Mouse (Mus musculus) MEL (cell line): ENCODE data around the gene Fhdc1. TPM values are rescaled to one million over a fixed set of nuclear protein-coding genes. Genes with fewer than 3 reads are reported as not detected.

Experiments
- DNase-seq: peaks from one replicate; pipeline ENCODE4 v3.0.0; 2011; ENCODE audit warnings: low read depth, low spot score
- H3K27ac ChIP-seq: 2 replicates; pipeline ENCODE4 v1.5.1; 2012; ENCODE audit warnings: low read depth, mild to moderate bottlenecking, control low read depth, low read length, moderate library complexity; ENCODE audit not compliant: control insufficient read depth
- H3K27me3 ChIP-seq, 2 experiments: fragments of 150-350 bp in 1 of 2; sonication (generic) in 1 of 2; 2 replicates each; pipeline ENCODE4 v1.6.1; 2012; ENCODE audit warnings: low read length in 2 of 2, mild to moderate bottlenecking in 2 of 2, improper control_type of control experiment in 1 of 2, moderate library complexity in 1 of 2; ENCODE audit not compliant: insufficient read depth in 2 of 2, control insufficient read depth in 1 of 2
- H3K36me3 ChIP-seq, 2 experiments: 2 replicates each; pipeline ENCODE4 v1.6.1; 2012 to 2014; ENCODE audit warnings: low read length in 2 of 2, improper control_type of control experiment in 1 of 2, inconsistent platforms in 1 of 2, mild to moderate bottlenecking in 1 of 2; ENCODE audit not compliant: insufficient read depth in 2 of 2, control insufficient read depth in 1 of 2
- H3K4me1 ChIP-seq, 2 experiments: fragments of 150-350 bp in 1 of 2; sonication (generic) in 1 of 2; 2 replicates each; pipeline ENCODE4 v1.6.1; 2012; ENCODE audit warnings: low read length in 2 of 2, improper control_type of control experiment in 1 of 2, mild to moderate bottlenecking in 1 of 2; ENCODE audit not compliant: insufficient read depth in 2 of 2, control insufficient read depth in 1 of 2
- H3K4me3 ChIP-seq, 2 experiments: fragments of 150-350 bp in 1 of 2; sonication (generic) in 1 of 2; 2 replicates each; pipeline ENCODE4 v1.5.1; 2012; ENCODE audit warnings: low read depth in 2 of 2, low read length in 2 of 2, mild to moderate bottlenecking in 2 of 2, moderate library complexity in 2 of 2, control low read depth in 1 of 2, improper control_type of control experiment in 1 of 2; ENCODE audit not compliant: control insufficient read depth in 1 of 2, insufficient read depth in 1 of 2
- H3K79me2 ChIP-seq: 2 replicates; pipeline ENCODE4 v1.6.1; 2012; ENCODE audit warnings: mild to moderate bottlenecking, low read length, moderate library complexity; ENCODE audit not compliant: control insufficient read depth, poor library complexity, insufficient read depth
- H3K9ac ChIP-seq: 2 replicates; pipeline ENCODE4 v1.6.1; 2012; ENCODE audit warnings: low read depth, mild to moderate bottlenecking, control low read depth, low read length, moderate library complexity; ENCODE audit not compliant: control insufficient read depth, poor library complexity, severe bottlenecking
- H3K9me3 ChIP-seq: fragments of 150-350 bp; sonication (generic); replicated peaks from 2 replicates; pipeline ENCODE4 v1.6.1; 2012; ENCODE audit warnings: mild to moderate bottlenecking, low read length, improper control_type of control experiment, moderate library complexity; ENCODE audit not compliant: insufficient read depth
- CHD1 ChIP-seq: IDR thresholded peaks from 2 replicates; pipeline ENCODE4 v1.6.1; 2012; ENCODE audit warnings: low read depth, mild to moderate bottlenecking, inconsistent platforms, low read length, improper control_type of control experiment
- CTCF ChIP-seq, 3 experiments: IDR thresholded peaks in 2 of 3; conservative IDR thresholded peaks in 1 of 3; 2 replicates each; pipeline ENCODE4 v1.5.1; 2011 to 2012; ENCODE audit warnings: low read length in 3 of 3, low read depth in 2 of 3, mild to moderate bottlenecking in 2 of 3, improper control_type of control experiment in 1 of 3, inconsistent platforms in 1 of 3, mixed read lengths in 1 of 3, moderate library complexity in 1 of 3; ENCODE audit not compliant: control insufficient read depth in 1 of 3, insufficient read depth in 1 of 3, poor library complexity in 1 of 3, severe bottlenecking in 1 of 3
- E2F4 ChIP-seq: IDR thresholded peaks from 2 replicates; pipeline ENCODE4 v1.6.1; 2011; ENCODE audit warnings: low read depth, low read length, improper control_type of control experiment, borderline replicate concordance
- ETS1 ChIP-seq: IDR thresholded peaks from 2 replicates; pipeline ENCODE4 v1.6.1; 2012; ENCODE audit warnings: low read depth, mild to moderate bottlenecking, inconsistent platforms, low read length, improper control_type of control experiment, moderate library complexity
- GABPA ChIP-seq: IDR thresholded peaks from 2 replicates; pipeline ENCODE4 v1.6.1; 2012; ENCODE audit warnings: low read depth, mild to moderate bottlenecking, inconsistent platforms, low read length, improper control_type of control experiment, moderate library complexity
- GATA1 ChIP-seq: IDR thresholded peaks from 2 replicates; pipeline ENCODE4 v1.6.1; 2011; ENCODE audit warnings: low read depth, low read length, improper control_type of control experiment
- HCFC1 ChIP-seq: IDR thresholded peaks from 2 replicates; pipeline ENCODE4 v1.6.1; 2012; ENCODE audit warnings: low read depth, mild to moderate bottlenecking, inconsistent platforms, low read length, improper control_type of control experiment, moderate library complexity
- JUND ChIP-seq: IDR thresholded peaks from 2 replicates; pipeline ENCODE4 v1.6.1; 2011; ENCODE audit warnings: low read depth, mild to moderate bottlenecking, improper control_type of control experiment, low read length
- KAT2A ChIP-seq: conservative IDR thresholded peaks from 2 replicates; pipeline ENCODE4 v1.6.1; 2012; ENCODE audit warnings: low read depth, low read length, improper control_type of control experiment, inconsistent platforms
- MAFK ChIP-seq: IDR thresholded peaks from 2 replicates; pipeline ENCODE4 v1.6.1; 2011; ENCODE audit warnings: low read depth, mild to moderate bottlenecking, low read length, improper control_type of control experiment, borderline replicate concordance
- MYC ChIP-seq: IDR thresholded peaks from 2 replicates; pipeline ENCODE4 v1.6.1; 2011; ENCODE audit warnings: low read depth, mild to moderate bottlenecking, low read length, improper control_type of control experiment, moderate library complexity
- NELFE ChIP-seq: IDR thresholded peaks from 2 replicates; pipeline ENCODE4 v1.6.1; 2011; ENCODE audit warnings: low read depth, low read length, improper control_type of control experiment
- NRF1 ChIP-seq: IDR thresholded peaks from 2 replicates; pipeline ENCODE4 v1.6.1; 2014; ENCODE audit warnings: low read depth, mild to moderate bottlenecking, inconsistent platforms, low read length, improper control_type of control experiment, moderate library complexity; ENCODE audit not compliant: poor library complexity, insufficient read depth, severe bottlenecking
- POLR2A ChIP-seq, 2 experiments: IDR thresholded peaks; 2 replicates each; pipeline ENCODE4 v1.6.1; 2011 to 2012; ENCODE audit warnings: low read length in 2 of 2, mild to moderate bottlenecking in 2 of 2, control low read depth in 1 of 2, improper control_type of control experiment in 1 of 2, low read depth in 1 of 2, moderate library complexity in 1 of 2; ENCODE audit not compliant: control insufficient read depth in 1 of 2, insufficient read depth in 1 of 2, poor library complexity in 1 of 2
- POLR2AphosphoS5 ChIP-seq: IDR thresholded peaks from 2 replicates; pipeline ENCODE4 v1.6.1; 2012; ENCODE audit warnings: low read depth, borderline replicate concordance, mild to moderate bottlenecking, inconsistent platforms, low read length, moderate library complexity, mixed read lengths
- RCOR1 ChIP-seq: IDR thresholded peaks from 2 replicates; pipeline ENCODE4 v1.6.1; 2012; ENCODE audit warnings: low read depth, mild to moderate bottlenecking, inconsistent platforms, low read length, improper control_type of control experiment
- SMC3 ChIP-seq: IDR thresholded peaks from 2 replicates; pipeline ENCODE4 v1.6.1; 2011; ENCODE audit warnings: low read depth, low read length, improper control_type of control experiment
- USF1 ChIP-seq: IDR thresholded peaks from 2 replicates; pipeline ENCODE4 v1.6.1; 2014; ENCODE audit warnings: low read depth, mild to moderate bottlenecking, inconsistent platforms, low read length, improper control_type of control experiment, moderate library complexity
- ZC3H11A ChIP-seq: IDR thresholded peaks from 2 replicates; pipeline ENCODE4 v1.6.1; 2012; ENCODE audit warnings: low read depth, mild to moderate bottlenecking, inconsistent platforms, low read length, improper control_type of control experiment
- ZNF384 ChIP-seq: IDR thresholded peaks from 2 replicates; pipeline ENCODE4 v1.6.1; 2012; ENCODE audit warnings: low read depth, mild to moderate bottlenecking, inconsistent platforms, low read length, improper control_type of control experiment
- polyA plus RNA-seq, 2 experiments: library from polyadenylated mRNA; stranded (reverse) in 1 of 2; unstranded in 1 of 2; fragments of >175 nt in 1 of 2; fragments of >200 nt in 1 of 2; gene quantifications; 2 replicates each; pipeline versions ENCODE4 v1.2.1 to v1.2.4; 2012; ENCODE audit warnings: low replicate concordance in 2 of 2, low read depth in 1 of 2; ENCODE audit not compliant: insufficient read length in 2 of 2, insufficient read depth in 1 of 2, missing spikeins in 1 of 2
- total RNA-seq: library from RNA; depleted of rRNA; stranded (reverse); fragments of 300-350 nt; gene quantifications from 2 replicates; pipeline ENCODE4 v1.2.3, GENCODE M21; 2012

Gene Fhdc1
- total and polyA plus RNA-seq, 3 experiments, result 0.54 to 2.0 TPM; not detected in 1

GRCm38 (mm10) chr3:84492148-84492547, 11.9 kb upstream of the Fhdc1 start:
- no peaks in the 10 kb centered on the region for H3K9me3 ChIP-seq
- H3K36me3 ChIP-seq, result no peaks in the 10 kb centered on the region
- H3K9ac ChIP-seq, result no peak overlapping the region
- no peak overlapping the region for H3K4me3 ChIP-seq
- H3K27me3 ChIP-seq, result no peaks in the 10 kb centered on the region
- TF ChIP-seq POLR2A (IDR thresholded peaks at IDR 0.05; ENCODE audit: control insufficient read depth in 1 of 2, insufficient read depth in 1 of 2, low read depth in 1 of 2, low read length in 2 of 2, poor library complexity in 1 of 2) (no peak), USF1 (no peak), MYC (no peak), ZC3H11A (no peak), E2F4 (no peak), HCFC1 (no peak), POLR2AphosphoS5 (no peak), NELFE (no peak), CTCF (IDR thresholded peaks at IDR 0.05 in 2 of 3, conservative IDR thresholded peaks at IDR 0.05 in 1 of 3; ENCODE audit: control insufficient read depth in 1 of 3, insufficient read depth in 1 of 3, low read depth in 2 of 3, low read length in 3 of 3, poor library complexity in 1 of 3, severe bottlenecking in 1 of 3) (no peak), ETS1 (no peak), CHD1 (no peak), JUND (no peak), ZNF384 (no peak), GATA1 (no peak), RCOR1 (no peak), MAFK (no peak), KAT2A (no peak), GABPA (no peak)
- H3K4me1 ChIP-seq, result no peaks in the 10 kb centered on the region
- no peaks in the 10 kb centered on the region for H3K79me2 ChIP-seq
- no peak for DNase-seq
- H3K27ac ChIP-seq, result no peak overlapping the region

- H3K27me3 ChIP-seq, result no peaks in the 10 kb centered on the region
- TF ChIP-seq NRF1 (no peak), SMC3 (no peak)
- H3K4me1 ChIP-seq, result no peaks in the 10 kb centered on the region
- H3K36me3 ChIP-seq, result no peaks in the 10 kb centered on the region
- no peaks in the 10 kb centered on the region for H3K79me2 ChIP-seq
- no peak for DNase-seq
- H3K4me3 ChIP-seq, result no peak overlapping the region
- no peak overlapping the region for H3K27ac ChIP-seq
- no peaks in the 10 kb centered on the region for H3K9me3 ChIP-seq
- H3K9ac ChIP-seq, result no peak overlapping the region
Measured at GRCm38 (mm10) chr3:84488716-84489115, 8.5 kb upstream of the Fhdc1 start.
